Mouse (Mus musculus) monocyte, adult 2 months (primary cell): ENCODE measurements around the gene Msantd4.
"Not testable (repeated sequence)": the region's sequence is repeated elsewhere in the genome, so short reads cannot be mapped to it uniquely, and the experiment has no call there.

Experiments
- DNase-seq, 2 experiments: peaks; one replicate each; pipeline ENCODE4 v3.0.0; 2022; ENCODE audit warnings: low spot score in 2 of 2, low read depth in 1 of 2

Msantd4 gene

DNA sequence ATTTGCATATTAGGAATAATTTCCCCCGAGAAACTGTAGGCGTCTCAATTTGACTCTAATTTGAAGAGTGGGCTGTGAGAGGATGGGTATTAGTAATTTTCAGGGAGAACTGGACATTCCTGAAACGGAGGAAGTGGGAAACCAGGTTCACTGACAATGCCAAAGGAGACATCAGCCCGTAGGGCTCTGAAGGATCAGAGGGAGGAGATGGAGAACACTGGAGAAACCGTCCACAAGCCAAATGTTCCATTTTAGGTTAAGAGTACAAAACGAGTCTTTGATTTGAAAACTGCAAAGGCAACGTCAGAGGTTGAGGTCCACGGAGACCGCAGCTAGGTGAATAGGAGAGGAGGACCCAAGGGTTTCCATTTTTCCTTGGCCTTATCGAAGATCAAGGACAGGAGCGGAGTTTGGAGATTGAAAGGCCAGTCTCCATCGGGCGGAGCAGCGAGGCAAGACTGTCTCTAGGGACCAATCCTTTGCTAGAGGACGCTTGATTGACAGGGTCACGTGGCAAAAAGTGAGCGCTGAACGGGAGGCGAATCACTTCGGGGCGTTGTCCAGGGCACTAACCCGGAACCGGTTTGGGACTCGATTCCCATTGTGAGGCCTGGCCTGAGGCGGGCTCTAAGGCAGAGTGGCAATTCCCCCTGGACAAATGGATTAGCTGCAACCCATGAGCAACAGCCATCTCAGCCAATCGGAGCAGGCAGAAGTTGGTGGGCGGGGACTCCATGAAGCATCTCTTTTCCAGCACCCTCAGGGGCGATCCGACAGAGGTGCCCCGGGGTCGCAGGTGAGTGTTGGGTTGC, at the start of gene Msantd4:
Gene Msantd4 (plus strand): TSS at position 735 of the 812 bp plus-strand sequence.
- peak; percentile 91 to 92 for DNase-seq

DNA sequence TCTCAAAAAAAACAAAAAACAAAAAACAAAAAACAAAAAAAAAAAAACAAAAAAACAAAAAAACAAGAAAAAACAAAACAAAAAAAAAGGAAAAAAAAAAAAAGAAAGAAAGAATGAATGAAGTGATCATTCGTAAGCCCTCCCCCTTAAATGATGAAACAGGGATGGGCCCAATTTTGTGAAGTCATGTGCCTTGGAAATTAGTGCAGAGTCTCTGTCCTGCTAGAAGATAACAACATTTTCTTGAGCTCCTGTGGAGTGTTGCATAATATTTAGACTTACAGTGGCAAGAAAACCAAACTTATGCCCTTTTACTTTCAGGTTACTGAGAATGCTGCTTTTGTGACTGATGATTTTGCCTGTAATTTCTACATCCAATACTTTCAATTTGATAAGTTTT, 23.2 kb upstream of the Msantd4 start:
- no peak for DNase-seq

DNA sequence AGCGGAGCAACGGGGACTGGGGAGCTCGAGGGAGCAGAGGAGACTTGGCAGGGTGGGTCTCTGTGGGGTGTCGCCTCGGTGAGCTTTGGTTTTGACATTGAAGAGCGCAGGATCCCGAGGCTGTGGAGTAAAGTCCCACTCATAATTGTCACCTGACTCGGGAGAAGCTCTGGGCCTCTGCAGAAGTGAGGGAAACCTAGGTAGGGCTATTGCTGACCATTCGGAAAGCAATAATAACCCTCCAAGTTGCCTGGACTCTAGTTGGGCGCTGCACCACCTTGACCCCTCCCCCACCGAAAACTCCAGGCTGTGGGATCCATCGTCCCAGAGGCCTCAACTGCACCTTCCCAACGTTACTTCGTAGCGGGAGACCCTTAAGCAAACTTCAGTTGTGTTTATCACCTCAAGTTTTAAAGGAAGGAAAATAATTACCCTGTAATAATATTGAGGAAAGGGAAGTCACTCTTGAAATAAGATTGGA, 318 bp downstream of the Msantd4 start:
- DNase-seq: no peak

DNA sequence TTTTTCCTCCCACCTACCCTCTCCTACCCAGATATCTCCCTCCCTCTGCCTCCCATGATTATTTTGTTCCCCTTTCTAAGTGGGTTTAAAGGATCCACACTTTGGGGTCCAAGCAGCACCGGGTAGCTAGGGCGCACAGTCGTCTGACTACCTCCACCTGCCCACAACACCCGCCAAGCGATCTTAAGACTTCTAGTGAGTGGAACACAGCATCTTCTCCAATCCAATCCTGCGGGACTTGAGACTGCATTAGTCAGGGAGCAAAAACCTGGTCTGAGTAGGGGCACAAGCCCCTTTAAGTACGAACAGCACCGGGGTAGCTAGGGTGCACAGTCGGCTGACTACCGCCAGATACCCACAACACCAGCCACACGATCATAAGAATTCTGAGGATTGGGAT, 24.4 kb downstream of the Msantd4 start:
- not testable (repeated sequence) for DNase-seq
